Mouse (Mus musculus): ENCODE measurements around the gene Hps3. TPM values are rescaled to one million over a fixed set of nuclear protein-coding genes. Genes with fewer than 3 reads are reported as not detected.
A peak's percentile ranks its signal among the peaks of the same experiment; 100 is the strongest.
"Not testable (repeated sequence)": the region's sequence is repeated elsewhere in the genome, so short reads cannot be mapped to it uniquely, and the experiment has no call there.

Gene Hps3
- polyA plus RNA-seq (2017; shearing (Covaris generic)) = 10 to 100 TPM; 25.7 to 31.6 TPM

DNA sequence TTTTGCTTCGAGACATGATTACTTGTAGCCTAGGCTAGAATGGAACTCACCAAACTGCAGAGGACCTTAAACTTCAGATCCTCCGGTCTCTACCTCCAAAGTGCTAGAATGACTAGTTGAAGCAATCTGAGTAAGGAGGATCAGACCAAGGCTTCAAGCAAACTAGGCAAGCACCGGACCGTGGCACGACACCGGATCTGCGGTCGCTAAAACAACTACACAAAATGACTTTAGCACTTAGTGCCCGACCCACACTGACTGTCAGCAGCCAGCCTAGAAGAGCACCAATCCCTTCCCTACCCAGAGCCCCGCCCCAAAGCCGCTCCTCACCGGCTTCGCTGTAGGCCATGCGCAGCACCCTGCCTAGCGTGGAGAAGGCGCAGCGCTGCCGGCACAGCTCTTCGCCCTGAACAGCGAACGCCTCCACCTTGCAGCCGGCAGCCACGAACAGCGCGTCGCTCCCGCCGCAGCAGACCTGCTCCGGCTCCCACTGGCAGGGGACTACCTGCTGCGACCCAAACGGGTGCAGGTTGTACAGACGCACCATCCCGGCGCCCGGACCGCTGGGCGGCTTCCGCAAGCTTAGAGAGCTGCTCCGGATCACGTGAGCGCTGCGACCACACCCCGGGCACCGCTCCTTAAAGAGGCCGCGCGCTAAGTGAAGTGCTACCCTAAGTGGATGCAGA is at the start of gene Hps3:
Gene Hps3 (minus strand): TSS at position 597 of the 686 bp plus-strand sequence.
- peak; percentile 96 for ATAC-seq

DNA sequence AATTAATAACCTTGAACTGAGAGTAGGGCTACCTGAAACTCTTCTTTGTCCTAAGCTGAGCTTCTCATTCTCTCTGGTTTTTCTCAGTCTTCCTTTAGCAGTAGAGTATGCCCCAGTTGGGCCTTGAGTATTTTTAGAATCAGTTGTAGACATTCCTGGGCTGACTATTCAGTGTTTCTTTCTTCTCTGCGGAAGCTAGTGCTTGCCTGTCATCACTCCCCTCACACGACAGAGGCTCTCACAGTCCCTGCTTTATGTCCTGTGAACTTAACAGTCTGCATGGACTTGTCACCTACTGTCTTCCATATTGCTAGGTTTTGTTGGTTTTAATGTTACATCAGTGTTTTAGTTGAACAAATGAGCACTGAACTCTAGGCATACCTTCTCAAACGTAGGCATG is 47.0 kb upstream of the Hps3 start:
- no peak for ATAC-seq

DNA sequence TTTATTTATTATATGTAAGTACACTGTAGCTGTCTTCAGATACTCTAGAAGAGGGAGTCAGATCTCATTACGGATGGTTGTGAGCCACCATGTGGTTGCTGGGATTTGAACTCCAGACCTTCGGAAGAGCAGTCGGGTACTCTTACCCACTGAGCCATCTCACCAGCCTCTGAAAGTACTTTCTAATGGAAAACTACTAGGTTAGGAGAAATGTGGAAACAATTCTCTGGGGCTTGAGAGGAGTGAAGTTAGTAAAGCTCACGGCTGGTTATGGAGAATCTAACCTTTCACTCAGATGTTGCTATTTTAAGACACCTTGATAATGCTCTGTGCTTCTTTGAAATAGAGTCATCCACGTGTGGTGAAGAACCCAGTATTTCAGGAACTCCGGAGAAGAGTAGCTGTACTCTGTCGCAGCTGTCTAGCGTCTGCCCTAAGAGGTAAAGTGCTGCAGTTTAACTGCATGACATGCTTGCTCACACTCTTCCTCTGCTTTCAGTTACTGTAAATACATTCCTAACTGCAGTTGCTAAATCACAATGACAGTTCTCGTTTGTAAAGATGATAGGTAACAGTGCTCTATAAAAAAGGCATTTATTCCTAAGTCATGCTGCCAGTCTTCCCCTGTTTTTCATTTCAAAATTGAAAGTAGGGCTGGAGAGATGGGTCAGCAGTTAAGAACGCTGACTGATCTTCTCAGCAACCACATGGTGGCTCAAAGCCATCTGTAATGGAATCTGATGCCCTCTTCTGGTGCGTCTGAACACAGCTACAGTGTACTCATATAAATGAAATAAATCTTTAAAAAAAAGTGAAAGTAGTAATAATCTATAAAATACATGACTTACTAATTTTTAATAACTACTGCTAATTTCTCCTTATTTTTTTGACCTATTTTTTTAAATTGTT is 41.3 kb upstream of the Hps3 start:
- no peak for ATAC-seq

DNA sequence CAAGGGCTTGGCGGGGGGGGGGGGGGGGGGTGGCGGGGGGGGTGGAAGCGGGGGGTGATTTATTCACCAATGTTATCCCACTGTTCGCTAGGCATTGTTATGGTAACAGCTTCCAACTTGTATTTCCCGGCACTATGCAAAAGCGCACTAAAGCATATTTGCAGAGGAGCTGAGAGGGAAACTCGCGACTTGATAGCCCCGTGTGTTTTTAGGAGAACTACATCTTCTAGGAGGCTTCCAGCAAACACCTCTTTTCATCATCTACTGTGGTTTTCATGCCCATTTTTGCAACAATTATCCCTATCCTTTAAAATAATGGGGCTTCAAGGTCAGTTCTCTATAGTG is 23.1 kb upstream of the Hps3 start:
- ATAC-seq = no peak

DNA sequence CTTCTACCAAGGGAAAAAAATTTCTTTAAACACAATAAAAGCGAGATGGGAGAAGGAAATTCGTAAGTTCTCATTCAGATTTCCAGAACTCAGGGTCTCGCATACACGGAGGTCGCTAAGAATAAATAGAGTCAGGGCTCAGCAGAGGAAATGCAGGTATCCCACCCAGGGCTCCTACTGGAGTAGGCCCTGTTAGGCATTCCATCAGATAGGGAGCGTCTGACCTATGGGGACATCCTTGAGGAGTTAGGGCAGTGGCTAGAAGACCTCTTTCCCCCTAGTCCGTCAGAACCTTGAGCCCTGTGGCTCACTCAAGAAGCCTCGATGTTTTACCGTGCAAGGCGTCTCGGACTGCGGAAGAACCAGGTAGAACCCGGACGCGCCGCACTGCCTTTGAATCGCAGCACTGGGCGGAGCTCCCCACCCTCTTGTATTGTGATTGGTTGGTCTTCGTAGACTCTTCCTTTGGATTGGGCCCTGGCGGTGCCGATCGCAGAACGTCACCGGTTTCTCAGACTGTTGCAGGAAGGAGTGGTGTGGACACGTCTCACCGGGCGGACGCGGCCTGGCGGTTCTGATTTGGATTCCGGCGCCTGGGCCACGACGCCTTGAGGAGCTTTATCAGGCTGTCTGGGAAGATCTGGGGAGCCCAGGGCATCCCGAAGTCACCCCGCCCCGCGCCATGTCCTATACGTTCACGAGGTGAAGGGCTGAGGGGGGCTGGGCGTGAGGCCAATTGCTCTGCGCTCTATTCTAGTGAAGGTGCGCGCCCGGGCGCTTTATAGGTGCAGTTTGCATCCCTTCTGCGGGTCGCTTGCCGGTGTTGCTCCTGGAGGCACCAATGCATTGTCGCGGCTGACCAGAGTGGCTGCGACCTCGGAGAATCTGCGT is 22.4 kb upstream of the Hps3 start, which contains the start of gene Hltf:
Gene Hltf (plus strand): TSS at position 506 of the 891 bp plus-strand sequence.
- ATAC-seq = peak; percentile 100

DNA sequence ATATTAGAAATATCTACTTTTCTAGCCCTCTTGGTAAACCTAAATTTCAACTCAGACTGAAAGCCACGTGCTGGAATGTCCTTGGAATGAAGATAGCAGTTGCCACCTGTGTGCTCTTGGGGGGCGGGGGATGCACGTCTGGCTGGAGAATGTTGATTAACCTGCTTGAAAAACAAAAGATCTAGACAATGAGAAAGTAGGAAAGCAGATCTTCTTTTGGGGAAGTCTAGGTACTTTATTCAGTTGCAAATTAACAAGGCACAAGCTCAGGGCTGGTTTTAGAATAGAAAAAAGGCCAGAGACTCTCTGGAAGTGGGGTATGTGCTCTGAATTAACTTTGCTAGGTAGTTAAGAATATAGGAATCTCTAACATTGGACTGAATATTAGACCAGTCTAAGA is 9.6 kb upstream of the Hps3 start:
- ATAC-seq = not testable (repeated sequence)

- ATAC-seq = not testable (repeated sequence)
These were observed 6.3 kb upstream of the Hps3 start for GRCm38 (mm10) chr3:20041461-20041860.

DNA sequence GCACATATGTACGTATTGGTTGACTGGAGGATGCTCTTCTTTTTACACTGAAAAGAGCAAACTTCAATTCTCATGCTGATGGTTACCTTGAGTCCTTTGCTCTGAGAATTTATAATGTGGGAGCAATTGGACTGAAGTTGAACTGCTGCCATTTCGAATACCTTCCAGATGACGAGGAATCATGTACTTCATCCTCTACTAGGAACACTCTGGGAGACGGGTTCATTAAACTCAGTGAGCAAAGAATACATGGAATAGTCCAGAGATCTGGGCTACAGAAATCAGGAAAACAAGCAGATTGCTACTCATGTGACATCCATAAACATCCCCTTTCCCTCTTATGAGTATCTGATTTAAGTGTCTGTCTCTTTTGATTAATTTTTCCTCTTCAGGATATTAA is 954 bp upstream of the Hps3 start:
- no peak for ATAC-seq

- ATAC-seq = no peak
These were observed 1.1 kb downstream of the Hps3 start for GRCm38 (mm10) chr3:20033761-20034718.

DNA sequence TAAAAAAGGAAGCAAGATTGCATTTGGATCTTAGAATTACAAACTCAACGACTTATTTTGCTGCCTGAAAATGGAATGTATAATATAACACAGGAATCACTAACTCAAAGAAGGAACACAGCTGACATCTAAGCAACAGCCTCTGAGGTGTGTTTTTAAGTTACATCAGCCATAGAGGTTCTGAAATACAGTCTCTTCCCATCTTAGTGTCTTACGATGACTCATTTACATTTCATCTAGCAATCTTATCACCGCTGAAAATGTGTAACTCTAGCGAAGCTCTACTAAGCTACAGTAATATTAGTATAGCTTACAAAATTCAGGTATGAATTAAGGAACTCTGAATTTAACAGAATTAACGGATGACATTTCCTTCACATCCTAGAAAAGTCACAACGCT is 4.3 kb downstream of the Hps3 start:
- ATAC-seq = no peak

- no peak for ATAC-seq
These were observed 6.5 kb downstream of the Hps3 start for GRCm38 (mm10) chr3:20028640-20029039.

- ATAC-seq = no peak
These were observed 7.3 kb downstream of the Hps3 start for GRCm38 (mm10) chr3:20027788-20028187.

DNA sequence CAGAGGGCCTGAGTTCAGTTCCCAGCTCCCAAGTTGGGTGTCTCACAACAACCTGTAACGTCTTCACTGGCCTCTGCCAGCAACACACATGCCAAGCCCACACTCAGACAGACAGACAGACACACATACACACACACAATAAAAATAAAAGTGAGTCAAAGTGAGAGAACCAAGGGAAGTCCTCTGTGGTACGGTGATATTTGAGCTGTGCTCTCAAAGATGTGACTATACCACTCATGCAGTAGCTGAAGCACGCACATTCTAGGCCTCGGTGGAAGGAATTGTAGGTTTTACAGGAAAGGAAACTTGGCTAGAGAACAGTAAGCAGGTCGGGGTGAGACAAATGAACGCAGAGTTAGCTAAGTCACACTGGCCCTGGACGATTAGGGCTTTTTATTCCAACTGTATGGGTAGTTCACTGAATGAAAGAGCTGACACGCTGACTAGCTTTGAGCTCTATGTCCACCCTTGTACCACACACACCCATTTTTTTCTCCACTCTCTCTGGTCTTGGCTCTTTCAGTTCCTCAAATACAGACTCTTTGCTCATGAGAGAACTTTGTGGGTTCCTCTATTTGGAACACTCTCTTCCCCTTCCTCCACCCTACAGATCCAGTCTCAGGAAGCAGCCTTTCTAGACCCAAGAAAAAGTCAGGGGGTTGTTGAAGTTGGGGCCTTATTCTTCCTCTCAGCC is 8.0 kb downstream of the Hps3 start:
- ATAC-seq = no peak

DNA sequence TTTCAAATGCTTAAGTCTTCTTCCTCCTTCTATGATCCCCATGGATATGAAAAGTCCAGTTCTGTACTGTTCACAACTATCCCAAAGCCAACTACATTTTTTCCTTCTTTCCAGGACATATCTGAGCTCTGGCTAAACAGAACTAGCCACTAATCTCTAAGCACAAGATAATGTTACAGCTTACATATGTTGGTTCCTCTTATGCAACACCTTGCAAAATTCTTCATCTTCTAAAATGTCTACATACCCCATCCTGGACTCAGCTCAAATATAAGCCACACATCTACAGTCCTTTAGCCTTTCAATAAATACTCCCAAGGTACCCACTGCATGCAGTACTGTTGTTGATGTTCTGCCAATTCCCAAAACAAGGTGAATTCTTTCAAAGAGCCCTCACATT is 8.6 kb downstream of the Hps3 start:
- no peak for ATAC-seq

DNA sequence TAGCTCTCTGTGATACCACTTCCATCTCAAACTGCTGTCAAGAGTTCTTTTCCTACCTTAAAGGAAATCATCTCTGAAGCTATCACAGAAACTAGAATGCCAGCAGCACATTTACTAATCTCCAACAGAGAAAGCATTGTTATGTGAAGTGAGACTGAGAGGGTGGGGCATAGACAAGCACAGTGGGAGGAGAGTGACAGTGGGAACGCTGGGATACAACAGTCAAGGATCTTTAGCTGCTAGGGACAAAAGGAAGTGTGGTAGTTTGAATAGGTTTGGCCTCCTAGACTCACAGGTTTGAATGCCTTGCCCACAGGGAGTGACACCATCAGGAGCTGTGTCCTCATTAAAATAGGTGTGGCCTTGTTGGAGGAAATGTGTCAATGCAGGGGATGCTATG is 11.3 kb downstream of the Hps3 start:
- ATAC-seq = no peak

GRCm38 (mm10) chr3:20018076-20018475 is 17.0 kb downstream of the Hps3 start:
- ATAC-seq = no peak

DNA sequence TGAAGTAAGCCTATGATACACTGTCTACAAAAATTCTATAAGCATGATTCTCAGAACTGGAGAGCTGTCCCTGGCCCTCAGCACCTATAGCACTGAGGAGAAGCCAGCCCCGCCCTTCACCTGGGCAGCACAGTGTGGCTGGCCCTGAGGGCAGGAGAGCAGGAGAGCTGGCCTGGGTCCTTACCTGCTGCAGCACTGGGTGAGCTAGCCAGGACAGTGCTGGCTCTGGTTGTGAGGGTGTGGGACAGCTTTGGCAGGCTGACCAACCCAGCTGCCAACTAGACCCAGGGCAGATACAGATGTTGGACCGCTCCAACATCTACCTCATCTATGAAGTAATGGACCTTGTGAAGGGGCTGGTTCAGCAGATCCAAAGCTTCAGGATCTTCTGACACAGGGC is 20.7 kb downstream of the Hps3 start:
- no peak for ATAC-seq

DNA sequence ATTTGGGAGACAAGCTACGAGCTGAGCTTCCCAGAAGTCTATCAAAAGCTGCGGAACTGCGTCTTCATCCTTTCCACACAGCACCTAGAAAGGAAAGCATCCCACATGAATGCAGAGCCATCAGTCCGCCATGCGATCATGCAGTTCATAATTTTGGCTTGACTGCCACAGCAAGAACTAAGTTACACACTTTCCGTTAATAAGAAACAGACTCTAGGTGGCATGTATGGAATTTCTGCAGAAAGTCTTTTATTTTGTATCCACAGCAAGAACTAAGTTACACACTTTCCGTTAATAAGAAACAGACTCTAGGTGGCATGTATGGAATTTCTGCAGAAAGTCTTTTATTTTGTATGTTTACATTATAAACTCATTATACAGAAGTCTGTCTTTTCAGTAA is 24.2 kb downstream of the Hps3 start:
- not testable (repeated sequence) for ATAC-seq

GRCm38 (mm10) chr3:20010464-20010863 is 24.7 kb downstream of the Hps3 start:
- no peak for ATAC-seq

- ATAC-seq = no peak
These were observed 27.4 kb downstream of the Hps3 start for GRCm38 (mm10) chr3:20007759-20008158.

- no peak for ATAC-seq
These were observed 27.8 kb downstream of the Hps3 start for GRCm38 (mm10) chr3:20007275-20007674.

All from activated CD4-positive, CD25-positive, alpha-beta regulatory T cell, adult 4 months (primary cell).